Mouse (Mus musculus) hematopoietic stem cell, adult 5-6 weeks (primary cell): ENCODE measurements around the gene Mup11. TPM values are rescaled to one million over a fixed set of nuclear protein-coding genes. Genes with fewer than 3 reads are reported as not detected.
"Not testable (repeated sequence)": the region's sequence is repeated elsewhere in the genome, so short reads cannot be mapped to it uniquely, and the experiment has no call there.

Experiments used
- ATAC-seq, 2 experiments: fragments of 125-278 bp in 1 of 2; replicated peaks in 1 of 2; 2 replicates each; pipeline ENCODE4 v1.8.0; 2016 to 2017; ENCODE audit warnings: inconsistent platforms in 2 of 2, mild to moderate bottlenecking in 2 of 2, moderate number of reproducible peaks in 2 of 2, low read depth in 1 of 2, moderate TSS enrichment in 1 of 2; ENCODE audit not compliant: low FRiP score in 2 of 2, poor library complexity in 2 of 2, severe bottlenecking in 2 of 2, insufficient read depth in 1 of 2, low TSS enrichment in 1 of 2
- total RNA-seq: library from RNA; stranded (forward); fragments of 172-1452, 232-1000 nt; gene quantifications from 2 replicates; pipeline ENCODE4 v1.2.3, GENCODE M21; 2017

The Mup11 gene
- not detected in 2 replicates for total RNA-seq

GRCm38 (mm10) chr4:60662311-60662710 is at the start of gene Mup11:
Gene Mup11 (minus strand): TSS chr4:60662411.
- ATAC-seq: not testable (repeated sequence)

Other genes starting within 250 kb of the Mup11 start
- gene Mup9, start 240.5 kb downstream of the Mup11 start, total RNA-seq: not detected in 2 replicates
- not detected in 2 replicates for gene Mup1, start 160.5 kb downstream of the Mup11 start, total RNA-seq
- not detected in 2 replicates for gene Mup10, start 80.2 kb downstream of the Mup11 start, total RNA-seq
- gene Mup12, start 78.9 kb upstream of the Mup11 start, total RNA-seq: not detected in 2 replicates
- not detected in 2 replicates for gene Mup22, start 159.1 kb upstream of the Mup11 start, total RNA-seq